Mouse (Mus musculus) gastrocnemius, adult 2 months (tissue): Measurements from ENCODE around the gene Akt1s1. TPM values are rescaled to one million over a fixed set of nuclear protein-coding genes. Genes with fewer than 3 reads are reported as not detected.

ENCODE experiments used
- DNase-seq: peaks from one replicate; pipeline ENCODE4 v3.0.0; 2022
- H3K27ac ChIP-seq: fragments of 200-600 bp; 2 replicates; pipeline ENCODE4 v1.8.1; 2022; ENCODE audit warnings: mild to moderate bottlenecking
- H3K4me3 ChIP-seq: fragments of 200-600 bp; 2 replicates; pipeline ENCODE4 v1.8.1; 2022; ENCODE audit warnings: mild to moderate bottlenecking, moderate library complexity
- CTCF ChIP-seq: fragments of 200-600 bp; IDR thresholded peaks from 2 replicates; pipeline ENCODE4 v1.8.1; 2022; ENCODE audit warnings: antibody characterized with exemption, mild to moderate bottlenecking, moderate library complexity
- intact Hi-C: fragments of 180-260 bp; cut with DNase I; formaldehyde crosslinking; loops from one replicate; pipeline ENCODE4 v1.15.1; 2025
- total RNA-seq, 2 experiments: library from RNA; stranded (reverse); gene quantifications; 2 replicates each; pipeline ENCODE4 v1.2.3; 2021

Gene Akt1s1
- total RNA-seq, 2 experiments from 2014 or later = 128 to 137 TPM

- TF ChIP-seq CTCF = no peak
- intact Hi-C loops = no loop called here
- DNase-seq = peak; percentile 95
- Histone ChIP-seq H3K27ac (peak overlapping the region; percentile 97), H3K4me3 (peak overlapping the region; percentile 92)
Observed at GRCm38 (mm10) chr7:44849416-44850111, 773 bp downstream of the Akt1s1 start.

- H3K27ac ChIP-seq = peak overlapping the region; percentile 97
- no peak for TF ChIP-seq CTCF
- intact Hi-C loops = no loop called here
- peak; percentile 85 for DNase-seq
- H3K4me3 ChIP-seq = peak overlapping the region; percentile 92
Observed at GRCm38 (mm10) chr7:44850146-44850545, 1.4 kb downstream of the Akt1s1 start.

GRCm38 (mm10) chr7:44850789-44851624 is 2.2 kb downstream of the Akt1s1 start:
- DNase-seq = no peak
- peak overlapping the region; percentile 92 for H3K4me3 ChIP-seq
- no peak for TF ChIP-seq CTCF
- intact Hi-C loops = no loop called here
- H3K27ac ChIP-seq = peak overlapping the region; percentile 97

- H3K4me3 ChIP-seq = peak overlapping the region; percentile 92
- no peak overlapping the region for H3K27ac ChIP-seq
- intact Hi-C loops = no loop called here
- TF ChIP-seq CTCF = no peak
- no peak for DNase-seq
Observed at GRCm38 (mm10) chr7:44851625-44852234, 2.9 kb downstream of the Akt1s1 start.

GRCm38 (mm10) chr7:44852259-44853027 is 3.7 kb downstream of the Akt1s1 start:
- no peak for TF ChIP-seq CTCF
- peak; percentile 42 for DNase-seq
- intact Hi-C loops = no loop called here

GRCm38 (mm10) chr7:44853065-44853464 is 4.3 kb downstream of the Akt1s1 start:
- TF ChIP-seq CTCF = no peak
- intact Hi-C loops = no loop called here
- DNase-seq = no peak
- Histone ChIP-seq H3K4me3 (peak overlapping the region; percentile 80; the same call in 1 of the 2 replicates), H3K27ac (peak overlapping the region; percentile 13; the same call in 1 of the 2 replicates)

More at GRCm38 (mm10) chr7:44852259-44853027, 3.7 kb downstream of the Akt1s1 start:
- Histone ChIP-seq H3K4me3 (no peak overlapping the region), H3K27ac (no peak overlapping the region)

- TF ChIP-seq CTCF = no peak
- intact Hi-C loops = no loop called here
- Histone ChIP-seq H3K27ac (peak overlapping the region; percentile 92), H3K4me3 (peak overlapping the region; percentile 80)
- peak; percentile 49 for DNase-seq
Observed at GRCm38 (mm10) chr7:44853596-44854355, 5.0 kb downstream of the Akt1s1 start.

GRCm38 (mm10) chr7:44854356-44855031 is 5.7 kb downstream of the Akt1s1 start:
- DNase-seq = peak; percentile 91
- intact Hi-C loops = no loop called here
- peak overlapping the region; percentile 92 for H3K27ac ChIP-seq
- TF ChIP-seq CTCF = no peak
- peak overlapping the region; percentile 80 for H3K4me3 ChIP-seq

- intact Hi-C loops = no loop called here
- no peak for DNase-seq
- Histone ChIP-seq H3K27ac (peak overlapping the region; percentile 92), H3K4me3 (peak overlapping the region; percentile 80)
- TF ChIP-seq CTCF = peak; percentile 36
Observed at GRCm38 (mm10) chr7:44855036-44855435, 6.2 kb downstream of the Akt1s1 start.

GRCm38 (mm10) chr7:44856265-44856916 is 7.6 kb downstream of the Akt1s1 start:
- Histone ChIP-seq H3K27ac (peak overlapping the region; percentile 92), H3K4me3 (peak overlapping the region; percentile 98)
- TF ChIP-seq CTCF = no peak
- no peak for DNase-seq
- intact Hi-C loops = no loop called here

- intact Hi-C loops = no loop called here
- Histone ChIP-seq H3K4me3 (peak within 1 kb of the TSS; percentile 98), H3K27ac (peak within 1 kb of the TSS; percentile 92)
- TF ChIP-seq CTCF = no peak; the same call in 1 of the 2 replicates
- peak; percentile 87 for DNase-seq
Observed at GRCm38 (mm10) chr7:44857042-44857552, 8.3 kb downstream of the Akt1s1 start, which contains the start of gene Pnkp. Gene Pnkp (plus strand): TSS chr7:44857139.
